Mouse (Mus musculus) A20 (cell line): ENCODE data around the gene Fam114a1.
A peak's percentile ranks its signal among the peaks of the same experiment; 100 is the strongest.

ENCODE experiments used
- DNase-seq: peaks from one replicate; pipeline ENCODE4 v3.0.0-alpha.2; 2011; ENCODE audit warnings: low read depth, low spot score

Fam114a1 gene

GRCm38 (mm10) chr5:65005251-65005650 lies 35.4 kb downstream of the Fam114a1 start:
- DNase-seq, result no peak

- no peak for DNase-seq
Observed at GRCm38 (mm10) chr5:65006011-65006491, 36.2 kb downstream of the Fam114a1 start.

- no peak for DNase-seq
Observed at GRCm38 (mm10) chr5:65011901-65012573, 42.2 kb downstream of the Fam114a1 start.

- DNase-seq, result no peak
Observed at GRCm38 (mm10) chr5:65015508-65015907, 45.6 kb downstream of the Fam114a1 start.

- no peak for DNase-seq
Observed at GRCm38 (mm10) chr5:65019109-65019508, 49.2 kb downstream of the Fam114a1 start.

GRCm38 (mm10) chr5:65019823-65020222 lies 50.0 kb downstream of the Fam114a1 start:
- peak; percentile 12 for DNase-seq

GRCm38 (mm10) chr5:65022006-65022405 lies 52.1 kb downstream of the Fam114a1 start:
- no peak for DNase-seq

- no peak for DNase-seq
Observed at GRCm38 (mm10) chr5:65024641-65025040, 54.8 kb downstream of the Fam114a1 start.

- no peak for DNase-seq
Observed at GRCm38 (mm10) chr5:65025916-65026315, 56.0 kb downstream of the Fam114a1 start.

- DNase-seq, result no peak
Observed at GRCm38 (mm10) chr5:65026776-65027175, 56.9 kb downstream of the Fam114a1 start.

GRCm38 (mm10) chr5:65028019-65028418 lies 58.1 kb downstream of the Fam114a1 start:
- no peak for DNase-seq

- no peak for DNase-seq
Observed at GRCm38 (mm10) chr5:65036597-65036996, 66.7 kb downstream of the Fam114a1 start.

- DNase-seq, result no peak
Observed at GRCm38 (mm10) chr5:65038305-65038704, 68.4 kb downstream of the Fam114a1 start.

- DNase-seq, result no peak
Observed at GRCm38 (mm10) chr5:65038811-65039571, 69.1 kb downstream of the Fam114a1 start.

- peak; percentile 16 for DNase-seq
Observed at GRCm38 (mm10) chr5:65040463-65040862, 70.6 kb downstream of the Fam114a1 start.

- no peak for DNase-seq
Observed at GRCm38 (mm10) chr5:65043407-65043895, 73.6 kb downstream of the Fam114a1 start.

- no peak for DNase-seq
Observed at GRCm38 (mm10) chr5:65045642-65046370, 75.9 kb downstream of the Fam114a1 start.

GRCm38 (mm10) chr5:65046442-65047284 lies 76.8 kb downstream of the Fam114a1 start:
- no peak for DNase-seq

GRCm38 (mm10) chr5:65047285-65047855 lies 77.5 kb downstream of the Fam114a1 start:
- no peak for DNase-seq

GRCm38 (mm10) chr5:65049880-65050279 lies 80.0 kb downstream of the Fam114a1 start:
- DNase-seq, result no peak

- no peak for DNase-seq
Observed at GRCm38 (mm10) chr5:65051513-65051912, 81.6 kb downstream of the Fam114a1 start.
